Mouse (Mus musculus): Measurements from ENCODE around the gene Ankrd63.

DNA sequence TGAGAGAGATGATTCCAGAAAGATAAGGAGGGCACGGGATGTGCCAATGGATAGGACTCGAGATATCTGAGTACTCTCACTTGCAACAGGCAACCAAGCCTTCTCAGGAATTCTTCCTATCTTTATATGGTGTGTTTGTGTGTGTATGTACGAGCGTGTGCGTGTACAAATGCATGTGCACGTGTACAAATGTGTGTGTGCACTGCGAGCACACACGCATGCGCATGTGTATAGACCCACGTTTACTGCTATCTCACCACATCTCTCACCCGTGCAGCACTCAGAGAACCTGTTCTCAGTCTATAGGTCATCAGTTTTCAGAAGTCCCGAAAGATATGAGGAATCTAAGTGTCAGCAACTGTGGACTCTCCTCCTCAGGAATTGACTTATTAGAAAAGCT lies 44.3 kb downstream of the Ankrd63 start:
- TF ChIP-seq POLR2A (IDR thresholded peaks at IDR 0.05; ENCODE audit: control insufficient read depth, low read depth, low read length) (no peak), CTCF (IDR thresholded peaks at IDR 0.05; ENCODE audit: control insufficient read depth, insufficient read depth, insufficient replicate concordance, low read depth, low read length) (no peak)

Measured in testis, adult 2 months (tissue).